Mouse (Mus musculus) embryonic facial prominence, embryonic 15.5 days (tissue): ENCODE measurements around the gene Ccnyl1. TPM values are rescaled to one million over a fixed set of nuclear protein-coding genes. Genes with fewer than 3 reads are reported as not detected.

Experiments used
- ATAC-seq: fragments of 200-750 bp; cut with Nextera tagmentation; 2 replicates; pipeline ENCODE4 v1.8.0; 2017; ENCODE audit warnings: low read depth, moderate TSS enrichment; ENCODE audit not compliant: insufficient number of reproducible peaks, low FRiP score, low TSS enrichment
- H3K27ac ChIP-seq: fragments of 300-500 bp; sonication (generic); replicated peaks from 2 replicates; pipeline ENCODE4 v1.5.1; 2015; ENCODE audit warnings: mild to moderate bottlenecking, inconsistent platforms
- H3K27me3 ChIP-seq: fragments of 300-500 bp; sonication (generic); 2 replicates; pipeline ENCODE4 v1.6.1; 2015; ENCODE audit warnings: inconsistent platforms
- H3K36me3 ChIP-seq: fragments of 300-500 bp; sonication (generic); 2 replicates; pipeline ENCODE4 v1.6.1; 2015; ENCODE audit warnings: mild to moderate bottlenecking, inconsistent platforms
- H3K4me1 ChIP-seq: fragments of 300-500 bp; sonication (generic); 2 replicates; pipeline ENCODE4 v1.6.1; 2015; ENCODE audit warnings: inconsistent platforms
- H3K4me2 ChIP-seq: fragments of 300-500 bp; sonication (generic); replicated peaks from 2 replicates; pipeline ENCODE4 v1.6.1; 2015; ENCODE audit warnings: mild to moderate bottlenecking, inconsistent platforms
- H3K4me3 ChIP-seq: fragments of 300-500 bp; sonication (generic); replicated peaks from 2 replicates; pipeline ENCODE4 v1.5.1; 2015; ENCODE audit warnings: mild to moderate bottlenecking, inconsistent platforms
- H3K9ac ChIP-seq: fragments of 300-500 bp; sonication (generic); 2 replicates; pipeline ENCODE4 v1.6.1; 2015; ENCODE audit warnings: inconsistent platforms
- H3K9me3 ChIP-seq: fragments of 300-500 bp; sonication (generic); replicated peaks from 2 replicates; pipeline ENCODE4 v1.6.1; 2016; ENCODE audit warnings: inconsistent platforms
- WGBS: fragments of 180-500 bp; shearing (Covaris S2); methylation state at CpG from one replicate; pipeline ENCODE4 v1.1.7; 2015; 5-methylcytosine and 5-hydroxymethylcytosine counted together
- polyA plus RNA-seq: library from polyadenylated mRNA; unstranded; fragments of >200 nt; fragmentation: Nextera tagmentation; extraction: Ambion mirVana; gene quantifications from 2 replicates; pipeline ENCODE4 v1.2.1, GENCODE M21; 2015

Ccnyl1 gene
- polyA plus RNA-seq, 1 experiment from 2014 or later, result 4.7 TPM

- Histone ChIP-seq H3K36me3 (no peaks in the 10 kb centered on the region; the same call in 1 of the 2 replicates), H3K4me2 (no peak overlapping the region), H3K9ac (no peak overlapping the region), H3K4me3 (no peak overlapping the region), H3K27ac (no peak overlapping the region), H3K27me3 (peaks cover 36% of the 10 kb centered on the region), H3K9me3 (no peaks in the 10 kb centered on the region), H3K4me1 (peaks cover 25% of the 10 kb centered on the region)
- 52% methylated on average over 7 of the region's 7 CpGs for WGBS
- no peak for ATAC-seq
Measured at GRCm38 (mm10) chr1:64732637-64733200, 42.5 kb downstream of the Ccnyl1 start.

GRCm38 (mm10) chr1:64733453-64734245 lies 43.4 kb downstream of the Ccnyl1 start:
- peaks cover 34% of the 10 kb centered on the region for H3K4me1 ChIP-seq
- no peaks in the 10 kb centered on the region; the same call in 1 of the 2 replicates for H3K36me3 ChIP-seq
- WGBS, result 34% methylated on average over 11 of the region's 11 CpGs
- no peaks in the 10 kb centered on the region for H3K9me3 ChIP-seq
- H3K4me2 ChIP-seq, result no peak overlapping the region
- no peak overlapping the region for H3K4me3 ChIP-seq
- H3K9ac ChIP-seq, result no peak overlapping the region
- H3K27ac ChIP-seq, result no peak overlapping the region
- H3K27me3 ChIP-seq, result peaks cover 36% of the 10 kb centered on the region
- ATAC-seq, result no peak

GRCm38 (mm10) chr1:64734771-64735750 lies 44.8 kb downstream of the Ccnyl1 start:
- Histone ChIP-seq H3K36me3 (no peaks in the 10 kb centered on the region; the same call in 1 of the 2 replicates), H3K27me3 (peaks cover 36% of the 10 kb centered on the region), H3K9ac (no peak overlapping the region), H3K4me2 (peak overlapping the region; percentile 96), H3K4me1 (peaks cover 37% of the 10 kb centered on the region), H3K4me3 (peak overlapping the region; percentile 72), H3K9me3 (no peaks in the 10 kb centered on the region), H3K27ac (no peak overlapping the region)
- 40% methylated on average over 58 of the region's 58 CpGs for WGBS
- no peak for ATAC-seq

- Histone ChIP-seq H3K27me3 (peaks cover 36% of the 10 kb centered on the region), H3K27ac (no peak overlapping the region), H3K9ac (peak overlapping the region; percentile 57), H3K4me2 (peak overlapping the region; percentile 96), H3K4me3 (peak overlapping the region; percentile 72), H3K9me3 (no peaks in the 10 kb centered on the region), H3K36me3 (no peaks in the 10 kb centered on the region; the same call in 1 of the 2 replicates), H3K4me1 (peaks cover 37% of the 10 kb centered on the region)
- no peak for ATAC-seq
- WGBS, result 9% methylated on average over 75 of the region's 75 CpGs
Measured at GRCm38 (mm10) chr1:64735781-64736680, 45.8 kb downstream of the Ccnyl1 start.

- WGBS, result under 1% methylated on average over 55 of the region's 56 CpGs
- Histone ChIP-seq H3K4me2 (peak overlapping the region; percentile 96), H3K27ac (peak overlapping the region; percentile 74), H3K27me3 (peaks cover 35% of the 10 kb centered on the region), H3K36me3 (no peaks in the 10 kb centered on the region; the same call in 1 of the 2 replicates), H3K9me3 (no peaks in the 10 kb centered on the region), H3K4me1 (peaks cover 37% of the 10 kb centered on the region), H3K9ac (peak overlapping the region; percentile 57), H3K4me3 (peak overlapping the region; percentile 72)
- no peak for ATAC-seq
Measured at GRCm38 (mm10) chr1:64736681-64737501, 46.6 kb downstream of the Ccnyl1 start.

- ATAC-seq, result peak; percentile 96
- H3K27me3 ChIP-seq, result peaks cover 31% of the 10 kb centered on the region
- under 1% methylated on average over 67 of the region's 73 CpGs for WGBS
Measured at GRCm38 (mm10) chr1:64737502-64738179, 47.4 kb downstream of the Ccnyl1 start, which contains the start of gene Fzd5. Fzd5 (minus strand) TSS chr1:64737751.

GRCm38 (mm10) chr1:64738180-64738555 lies 47.9 kb downstream of the Ccnyl1 start:
- Histone ChIP-seq H3K9me3 (no peaks in the 10 kb centered on the region), H3K27me3 (peaks cover 29% of the 10 kb centered on the region), H3K27ac (no peak overlapping the region), H3K4me1 (peaks cover 37% of the 10 kb centered on the region), H3K4me2 (peak overlapping the region; percentile 96), H3K9ac (no peak overlapping the region), H3K36me3 (no peaks in the 10 kb centered on the region; the same call in 1 of the 2 replicates), H3K4me3 (peak overlapping the region; percentile 72)
- ATAC-seq, result no peak
- WGBS, result 0% methylated on average over 11 of the region's 11 CpGs

More at GRCm38 (mm10) chr1:64737502-64738179, 47.4 kb downstream of the Ccnyl1 start, which contains the start of gene Fzd5:
- Histone ChIP-seq H3K4me1 (peaks cover 37% of the 10 kb centered on the region), H3K4me3 (peak within 1 kb of the TSS; percentile 72), H3K36me3 (no peaks in the 10 kb centered on the region; the same call in 1 of the 2 replicates), H3K4me2 (peak within 1 kb of the TSS; percentile 96), H3K9me3 (no peaks in the 10 kb centered on the region), H3K9ac (peak within 1 kb of the TSS; percentile 57), H3K27ac (peak within 1 kb of the TSS; percentile 74)

GRCm38 (mm10) chr1:64738661-64739082 lies 48.4 kb downstream of the Ccnyl1 start:
- WGBS, result under 1% methylated on average over 14 of the region's 14 CpGs
- H3K4me2 ChIP-seq, result peak overlapping the region; percentile 96
- no peak for ATAC-seq
- peaks cover 37% of the 10 kb centered on the region for H3K4me1 ChIP-seq
- no peaks in the 10 kb centered on the region; the same call in 1 of the 2 replicates for H3K36me3 ChIP-seq
- H3K4me3 ChIP-seq, result peak overlapping the region; percentile 72
- H3K27me3 ChIP-seq, result peaks cover 24% of the 10 kb centered on the region
- no peak overlapping the region for H3K27ac ChIP-seq
- no peak overlapping the region for H3K9ac ChIP-seq
- no peaks in the 10 kb centered on the region for H3K9me3 ChIP-seq

GRCm38 (mm10) chr1:64742741-64743408 lies 52.6 kb downstream of the Ccnyl1 start:
- H3K9ac ChIP-seq, result no peak overlapping the region
- peaks cover 11% of the 10 kb centered on the region; the same call in 1 of the 2 replicates for H3K4me1 ChIP-seq
- no peak overlapping the region for H3K4me3 ChIP-seq
- no peak for ATAC-seq
- WGBS, result 85% methylated on average over 18 of the region's 18 CpGs
- no peaks in the 10 kb centered on the region for H3K36me3 ChIP-seq
- H3K4me2 ChIP-seq, result no peak overlapping the region
- H3K27ac ChIP-seq, result no peak overlapping the region
- no peaks in the 10 kb centered on the region for H3K9me3 ChIP-seq
- no peaks in the 10 kb centered on the region for H3K27me3 ChIP-seq
